Mouse (Mus musculus): ENCODE measurements at regions not wholly inside any gene's neighbourhood (a gene's known extent, or its start where the extent isn't known, plus 50 kb on each side); places are given as distances from the start of the nearest gene placed in this dataset.

DNA sequence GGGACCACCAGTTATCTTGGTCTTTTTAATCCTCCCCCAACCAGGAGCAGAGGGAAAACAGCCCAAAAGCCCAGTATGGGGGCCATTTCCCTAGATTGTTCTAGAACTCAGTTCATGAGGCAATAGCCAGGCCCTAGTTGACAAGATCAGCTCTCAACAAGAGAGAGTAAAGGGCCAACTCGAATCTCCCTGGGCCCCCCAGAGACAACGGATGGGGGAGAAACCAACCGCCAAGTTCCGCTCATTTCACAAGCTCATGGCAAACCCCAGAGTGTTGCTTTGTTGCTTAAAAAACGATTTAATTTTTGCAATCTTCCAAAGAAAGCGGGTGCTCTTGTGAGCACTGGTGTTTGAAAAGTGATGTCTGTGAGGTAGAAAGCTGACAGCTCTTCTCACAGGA, 108.5 kb upstream of the Irf2bp2 start:
- TF ChIP-seq CTCF (IDR thresholded peaks at IDR 0.05; ENCODE audit: control insufficient read depth, insufficient read depth, low read length), result no peak
- TF ChIP-seq POLR2A (IDR thresholded peaks at IDR 0.05; ENCODE audit: borderline replicate concordance, control insufficient read depth, low read depth, low read length), result no peak

Measured in bone marrow, adult 2 months (tissue).